Mouse (Mus musculus) liver, embryonic 15.5 days (tissue): ENCODE results near the gene Nr1h2. TPM values are rescaled to one million over a fixed set of nuclear protein-coding genes. Genes with fewer than 3 reads are reported as not detected.

ENCODE experiments used
- ATAC-seq: fragments of 200-750 bp; cut with Nextera tagmentation; 2 replicates; pipeline ENCODE4 v1.8.0; 2017; ENCODE audit warnings: moderate number of reproducible peaks, mild to moderate bottlenecking, moderate library complexity; ENCODE audit not compliant: insufficient read depth
- H3K27ac ChIP-seq: fragments of 300-500 bp; sonication (generic); replicated peaks from 2 replicates; pipeline ENCODE4 v1.5.1; 2015; ENCODE audit warnings: mild to moderate bottlenecking, inconsistent platforms
- H3K27me3 ChIP-seq: fragments of 300-500 bp; sonication (generic); 2 replicates; pipeline ENCODE4 v1.6.1; 2015; ENCODE audit warnings: mild to moderate bottlenecking, inconsistent platforms
- H3K36me3 ChIP-seq: fragments of 300-500 bp; sonication (generic); replicated peaks from 2 replicates; pipeline ENCODE4 v1.6.1; 2015; ENCODE audit warnings: moderate library complexity, mild to moderate bottlenecking, inconsistent platforms
- H3K4me1 ChIP-seq: fragments of 300-500 bp; sonication (generic); replicated peaks from 2 replicates; pipeline ENCODE4 v1.6.1; 2015; ENCODE audit warnings: inconsistent platforms
- H3K4me2 ChIP-seq: fragments of 300-500 bp; sonication (generic); 2 replicates; pipeline ENCODE4 v1.6.1; 2015; ENCODE audit warnings: moderate library complexity, mild to moderate bottlenecking, inconsistent platforms
- H3K4me3 ChIP-seq: fragments of 300-500 bp; sonication (generic); replicated peaks from 2 replicates; pipeline ENCODE4 v1.5.1; 2015; ENCODE audit warnings: mild to moderate bottlenecking, inconsistent platforms
- H3K9ac ChIP-seq: fragments of 300-500 bp; sonication (generic); 2 replicates; pipeline ENCODE4 v1.6.1; 2015; ENCODE audit warnings: moderate library complexity, mild to moderate bottlenecking, inconsistent platforms
- H3K9me3 ChIP-seq: fragments of 300-500 bp; sonication (generic); replicated peaks from 2 replicates; pipeline ENCODE4 v1.6.1; 2016; ENCODE audit warnings: inconsistent platforms
- WGBS: fragments of 180-500 bp; shearing (Covaris S2); methylation state at CpG from one replicate; pipeline ENCODE4 v1.1.7; 2015; ENCODE audit warnings: mixed read lengths; ENCODE audit not compliant: insufficient replicate concordance; 5-methylcytosine and 5-hydroxymethylcytosine counted together
- polyA plus RNA-seq: library from polyadenylated mRNA; unstranded; fragments of >200 nt; fragmentation: Nextera tagmentation; extraction: Ambion mirVana; gene quantifications from 2 replicates; pipeline ENCODE4 v1.2.1, GENCODE M21; 2015

The Nr1h2 gene
- polyA plus RNA-seq, 1 experiment from 2014 or later, result 45.9 TPM

- Histone ChIP-seq H3K36me3 (peaks cover 89% of the 10 kb centered on the region), H3K4me3 (no peak overlapping the region), H3K4me2 (no peak overlapping the region), H3K9me3 (no peaks in the 10 kb centered on the region), H3K4me1 (0 out of 2 replicates have a peak, but pooled peaks cover 4% of the 10 kb centered on the region), H3K27me3 (no peaks in the 10 kb centered on the region), H3K27ac (no peak overlapping the region), H3K9ac (no peak overlapping the region)
- ATAC-seq, result no peak
- 87% methylated on average over 27 of the region's 27 CpGs for WGBS
Measured at GRCm38 (mm10) chr7:44535657-44536589, 17.8 kb downstream of the Nr1h2 start.

GRCm38 (mm10) chr7:44534656-44535441, 18.9 kb downstream of the Nr1h2 start:
- H3K36me3 ChIP-seq, result peaks cover 79% of the 10 kb centered on the region
- H3K27ac ChIP-seq, result no peak overlapping the region
- H3K27me3 ChIP-seq, result no peaks in the 10 kb centered on the region
- no peak for ATAC-seq
- no peak overlapping the region for H3K9ac ChIP-seq
- 0 out of 2 replicates have a peak, but pooled peaks cover 4% of the 10 kb centered on the region for H3K4me1 ChIP-seq
- H3K4me3 ChIP-seq, result no peak overlapping the region
- H3K9me3 ChIP-seq, result no peaks in the 10 kb centered on the region
- WGBS, result 81% methylated on average over 19 of the region's 19 CpGs
- no peak overlapping the region for H3K4me2 ChIP-seq

GRCm38 (mm10) chr7:44534242-44534641, 19.5 kb downstream of the Nr1h2 start:
- Histone ChIP-seq H3K9ac (no peak overlapping the region), H3K27ac (no peak overlapping the region), H3K4me1 (0 out of 2 replicates have a peak, but pooled peaks cover 4% of the 10 kb centered on the region), H3K36me3 (peaks cover 72% of the 10 kb centered on the region), H3K4me3 (no peak overlapping the region), H3K27me3 (peaks cover 4% of the 10 kb centered on the region; the same call in 1 of the 2 replicates), H3K4me2 (no peak overlapping the region), H3K9me3 (no peaks in the 10 kb centered on the region)
- ATAC-seq, result no peak
- WGBS, result 78% methylated on average over 13 of the region's 13 CpGs

GRCm38 (mm10) chr7:44533746-44534045, 20.1 kb downstream of the Nr1h2 start:
- Histone ChIP-seq H3K4me2 (no peak overlapping the region), H3K9ac (no peak overlapping the region), H3K27ac (no peak overlapping the region), H3K4me1 (0 out of 2 replicates have a peak, but pooled peaks cover 5% of the 10 kb centered on the region), H3K9me3 (no peaks in the 10 kb centered on the region), H3K4me3 (no peak overlapping the region), H3K27me3 (peaks cover 10% of the 10 kb centered on the region), H3K36me3 (peaks cover 67% of the 10 kb centered on the region)
- no peak for ATAC-seq
- 89% methylated on average over 12 of the region's 12 CpGs for WGBS

GRCm38 (mm10) chr7:44532918-44533745, 20.6 kb downstream of the Nr1h2 start:
- Histone ChIP-seq H3K9me3 (no peaks in the 10 kb centered on the region), H3K9ac (no peak overlapping the region), H3K36me3 (peaks cover 61% of the 10 kb centered on the region), H3K4me1 (peaks cover 10% of the 10 kb centered on the region), H3K27ac (no peak overlapping the region), H3K4me3 (no peak overlapping the region), H3K4me2 (no peak overlapping the region), H3K27me3 (peaks cover 15% of the 10 kb centered on the region)
- ATAC-seq, result no peak
- 76% methylated on average over 29 of the region's 29 CpGs for WGBS

- H3K4me3 ChIP-seq, result no peak within 1 kb of the TSS
- no peak within 1 kb of the TSS for H3K4me2 ChIP-seq
- no peak for ATAC-seq
- no peaks in the 10 kb centered on the region for H3K9me3 ChIP-seq
- no peak within 1 kb of the TSS for H3K27ac ChIP-seq
- 67% methylated on average over 4 of the region's 4 CpGs for WGBS
- H3K4me1 ChIP-seq, result peaks cover 19% of the 10 kb centered on the region
- H3K36me3 ChIP-seq, result peaks cover 51% of the 10 kb centered on the region
- peaks cover 17% of the 10 kb centered on the region for H3K27me3 ChIP-seq
- no peak within 1 kb of the TSS for H3K9ac ChIP-seq
Measured at GRCm38 (mm10) chr7:44531946-44532732, 21.6 kb downstream of the Nr1h2 start, which contains the start of gene Spib. TSS of gene Spib (minus strand) at chr7:44532071.

GRCm38 (mm10) chr7:44531207-44531606, 22.5 kb downstream of the Nr1h2 start:
- Histone ChIP-seq H3K4me3 (no peak overlapping the region), H3K27me3 (peaks cover 26% of the 10 kb centered on the region), H3K36me3 (peaks cover 42% of the 10 kb centered on the region), H3K9ac (no peak overlapping the region), H3K4me1 (peaks cover 19% of the 10 kb centered on the region), H3K27ac (no peak overlapping the region), H3K4me2 (no peak overlapping the region), H3K9me3 (no peaks in the 10 kb centered on the region)
- 23% methylated on average over 5 of the region's 5 CpGs for WGBS
- no peak for ATAC-seq

- Histone ChIP-seq H3K27ac (no peak overlapping the region), H3K4me3 (no peak overlapping the region), H3K27me3 (peaks cover 33% of the 10 kb centered on the region), H3K4me1 (peaks cover 19% of the 10 kb centered on the region), H3K4me2 (no peak overlapping the region), H3K9me3 (no peaks in the 10 kb centered on the region), H3K9ac (no peak overlapping the region), H3K36me3 (peaks cover 35% of the 10 kb centered on the region)
- ATAC-seq, result no peak
- WGBS, result 57% methylated on average over 3 of the region's 3 CpGs
Measured at GRCm38 (mm10) chr7:44530507-44530906, 23.2 kb downstream of the Nr1h2 start.

- H3K27ac ChIP-seq, result no peak overlapping the region
- 66% methylated on average over 5 of the region's 5 CpGs for WGBS
Measured at GRCm38 (mm10) chr7:44529518-44529917, 24.2 kb downstream of the Nr1h2 start.

More at GRCm38 (mm10) chr7:44529518-44529917, 24.2 kb downstream of the Nr1h2 start:
- Histone ChIP-seq H3K36me3 (peaks cover 25% of the 10 kb centered on the region), H3K4me1 (peaks cover 19% of the 10 kb centered on the region), H3K9ac (no peak overlapping the region), H3K4me3 (no peak overlapping the region), H3K9me3 (no peaks in the 10 kb centered on the region), H3K4me2 (no peak overlapping the region), H3K27me3 (peaks cover 43% of the 10 kb centered on the region)
- ATAC-seq, result no peak
